ENCODE assay signal across 8 mouse cellular contexts in the genomic region with DNA sequence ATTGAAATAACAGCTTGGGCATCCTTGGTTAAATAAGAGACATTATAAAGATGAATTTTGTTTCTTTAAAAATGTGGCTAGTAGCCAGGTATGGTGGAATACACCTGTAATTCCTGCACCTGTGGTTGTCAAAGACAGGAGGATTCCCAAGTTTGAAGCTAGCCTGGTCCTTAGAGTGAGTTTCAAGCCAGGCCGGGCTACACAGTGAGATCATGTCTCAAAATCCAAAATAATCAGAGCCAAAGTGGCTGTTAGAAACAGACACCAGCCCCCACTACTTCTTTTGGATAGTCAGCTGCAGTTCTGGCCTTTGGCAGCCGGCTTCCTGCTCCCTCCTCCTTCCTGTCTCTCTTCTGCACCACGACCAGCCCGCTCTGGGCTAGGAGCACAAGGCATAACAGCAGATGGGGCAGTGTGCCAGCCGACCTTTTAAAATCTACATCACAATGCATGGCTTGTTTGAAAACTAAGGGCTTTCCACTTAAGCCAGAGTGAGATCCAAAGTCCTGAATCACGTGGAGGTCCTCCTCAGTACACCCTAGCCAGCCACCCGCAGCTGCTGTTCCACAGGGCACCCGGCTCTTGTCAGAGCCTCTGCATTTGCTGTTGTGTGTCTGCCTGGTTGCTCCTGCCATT.
DNase-seq lines count a peak whose midpoint lies in the region; ATAC-seq lines count a peak whose summit lies in the region.

No protein-coding gene starts in this region.

- no peaks in the 10 kb centered on the region for H3K9me3 ChIP-seq in kidney, embryonic 14.5 days (ENCODE audit: control insufficient read depth, low read length)
- H3K9me3 ChIP-seq in forebrain, embryonic 15.5 days, result no peaks in the 10 kb centered on the region
- H3K9me3 ChIP-seq in hindbrain, embryonic 12.5 days (replicated peaks), result no peaks in the 10 kb centered on the region
- no peaks in the 10 kb centered on the region for H3K9me3 ChIP-seq in midbrain, embryonic 14.5 days (ENCODE audit: control insufficient read depth, low read length)

- peak; percentile 63 for DNase-seq in kidney, adult 11 months
- DNase-seq in left cerebral cortex, adult 11 months (ENCODE audit: low spot score), result peak; percentile 14
- peak; percentile 81 for DNase-seq in midbrain, embryonic 14.5 days
- DNase-seq in adipocyte (ENCODE audit: low spot score), result no peak
- DNase-seq in testis, postnatal 14 days (ENCODE audit: low spot score), result no peak

- no peak overlapping the region for H3K4me2 ChIP-seq in kidney, embryonic 14.5 days (replicated peaks; ENCODE audit: low read depth, low read length)
- no peak overlapping the region for H3K4me2 ChIP-seq in forebrain, embryonic 15.5 days (replicated peaks)
- H3K4me2 ChIP-seq in hindbrain, embryonic 12.5 days (replicated peaks), result no peak overlapping the region
- H3K4me2 ChIP-seq in midbrain, embryonic 14.5 days (ENCODE audit: low read length), result no peak overlapping the region

- no peak overlapping the region for H3K9ac ChIP-seq in kidney, embryonic 14.5 days (ENCODE audit: low read depth, low read length)
- no peak overlapping the region for H3K9ac ChIP-seq in forebrain, embryonic 15.5 days (replicated peaks)
- H3K9ac ChIP-seq in hindbrain, embryonic 12.5 days, result no peak overlapping the region
- 0 out of 2 replicates have a peak overlapping the region, but pooled peaks have one; percentile 2 for H3K9ac ChIP-seq in midbrain, embryonic 14.5 days (replicated peaks; ENCODE audit: low read length)

- H3K4me1 ChIP-seq in kidney, embryonic 14.5 days (ENCODE audit: control insufficient read depth, insufficient read depth, low read length), result 0 out of 2 replicates have a peak, but pooled peaks cover 5% of the 10 kb centered on the region
- peaks cover 24% of the 10 kb centered on the region for H3K4me1 ChIP-seq in forebrain, embryonic 15.5 days
- H3K4me1 ChIP-seq in hindbrain, embryonic 12.5 days, result peaks cover 17% of the 10 kb centered on the region
- peaks cover 8% of the 10 kb centered on the region for H3K4me1 ChIP-seq in midbrain, embryonic 14.5 days (ENCODE audit: control insufficient read depth, insufficient read depth, low read length)

- no peaks in the 10 kb centered on the region for H3K27me3 ChIP-seq in kidney, embryonic 14.5 days (ENCODE audit: control insufficient read depth, insufficient read depth, low read length)
- no peaks in the 10 kb centered on the region for H3K27me3 ChIP-seq in forebrain, embryonic 15.5 days
- no peaks in the 10 kb centered on the region for H3K27me3 ChIP-seq in hindbrain, embryonic 12.5 days
- no peaks in the 10 kb centered on the region for H3K27me3 ChIP-seq in midbrain, embryonic 14.5 days (ENCODE audit: control insufficient read depth, insufficient read depth, low read length)

- no peak overlapping the region for H3K27ac ChIP-seq in kidney, embryonic 14.5 days (ENCODE audit: low read depth, low read length)
- no peak overlapping the region for H3K27ac ChIP-seq in forebrain, embryonic 15.5 days (replicated peaks)
- no peak overlapping the region for H3K27ac ChIP-seq in hindbrain, embryonic 12.5 days
- H3K27ac ChIP-seq in midbrain, embryonic 14.5 days (replicated peaks; ENCODE audit: low read depth, low read length), result peak overlapping the region; percentile 34; the same call in 1 of the 2 replicates

- WGBS in kidney, embryonic 14.5 days, result 29% methylated on average over 8 of the region's 8 CpGs
- WGBS in forebrain, embryonic 15.5 days, result 5% methylated on average over 8 of the region's 8 CpGs
- 19% methylated on average over 8 of the region's 8 CpGs for WGBS in hindbrain, embryonic 12.5 days
- WGBS in midbrain, embryonic 14.5 days, result 9% methylated on average over 8 of the region's 8 CpGs

- no peak for ATAC-seq in kidney, embryonic 14.5 days (ENCODE audit: low FRiP score, low TSS enrichment)
- ATAC-seq in forebrain, embryonic 15.5 days (replicated peaks), result peak; percentile 92
- peak; percentile 83 for ATAC-seq in hindbrain, embryonic 12.5 days (ENCODE audit: low FRiP score)
- ATAC-seq in midbrain, embryonic 14.5 days (ENCODE audit: low FRiP score, low TSS enrichment), result peak; percentile 81

- H3K4me3 ChIP-seq in kidney, embryonic 14.5 days (ENCODE audit: low read length), result no peak overlapping the region
- no peak overlapping the region for H3K4me3 ChIP-seq in forebrain, embryonic 15.5 days
- H3K4me3 ChIP-seq in hindbrain, embryonic 12.5 days, result no peak overlapping the region
- no peak overlapping the region for H3K4me3 ChIP-seq in midbrain, embryonic 14.5 days (replicated peaks; ENCODE audit: low read depth, low read length)

- no peaks in the 10 kb centered on the region for H3K36me3 ChIP-seq in kidney, embryonic 14.5 days (ENCODE audit: control insufficient read depth, insufficient read depth, low read length)
- no peaks in the 10 kb centered on the region for H3K36me3 ChIP-seq in forebrain, embryonic 15.5 days
- no peaks in the 10 kb centered on the region for H3K36me3 ChIP-seq in hindbrain, embryonic 12.5 days
- no peaks in the 10 kb centered on the region for H3K36me3 ChIP-seq in midbrain, embryonic 14.5 days (ENCODE audit: control insufficient read depth, insufficient read depth, low read length)

Comparison
In these comparisons a context has a peak if more than half of its experiments do, and no peak if none do; other contexts are left out.
1. DNase-seq: peak in kidney, adult 11 months (single experiment), left cerebral cortex, adult 11 months (single experiment) and midbrain, embryonic 14.5 days (single experiment); none in adipocyte (single experiment) and testis, postnatal 14 days (single experiment).